ENCODE assay signal across 8 mouse cellular contexts in genomic region chr8:84985684-84986378, GRCm38 (mm10). TPM values are rescaled to one million over a fixed set of nuclear protein-coding genes. Genes with fewer than 3 reads are reported as not detected.
DNase-seq lines count a peak whose midpoint lies in the region; ATAC-seq and TF ChIP-seq lines count a peak whose summit lies in the region.

No protein-coding gene starts in this region.

- under 1% methylated on average over 53 of the region's 53 CpGs for WGBS in hindbrain, postnatal 0 days

- H3K36me3 ChIP-seq in hindbrain, postnatal 0 days (ENCODE audit: insufficient read depth, low read length), result no peaks in the 10 kb centered on the region

- no peak for TF ChIP-seq CTCF in gastrocnemius, adult 2 months (IDR thresholded peaks at IDR 0.05)
- no peak for TF ChIP-seq CTCF in hindbrain, postnatal 0 days (IDR thresholded peaks at IDR 0.05; ENCODE audit: low read depth)

- intact Hi-C loops in gastrocnemius, adult 2 months (cut with DNase I), result no loop called here

- H3K9ac ChIP-seq in hindbrain, postnatal 0 days (replicated peaks; ENCODE audit: low read length), result peak overlapping the region; percentile 52

- no peaks in the 10 kb centered on the region for H3K9me3 ChIP-seq in hindbrain, postnatal 0 days (ENCODE audit: low read length)

- ATAC-seq in hindbrain, postnatal 0 days, result peak; percentile 68
- peak; percentile 64 for ATAC-seq in megakaryocyte, adult 5-6 weeks (ENCODE audit: poor library complexity, severe bottlenecking)

- H3K27ac ChIP-seq in gastrocnemius, adult 2 months, result peak overlapping the region; percentile 87
- H3K27ac ChIP-seq in hindbrain, postnatal 0 days, result peak overlapping the region; percentile 75

- H3K4me2 ChIP-seq in hindbrain, postnatal 0 days (ENCODE audit: low read depth, low read length), result peak overlapping the region; percentile 99

- peaks cover 17% of the 10 kb centered on the region for H3K4me1 ChIP-seq in hindbrain, postnatal 0 days (ENCODE audit: insufficient read depth, low read length)

- DNase-seq in R1 (ENCODE audit: low read depth, low spot score), result peak; percentile 98
- peak; percentile 93 to 94 for DNase-seq in cerebellum, postnatal 25 days
- peak; percentile 87 for DNase-seq in gastrocnemius, adult 2 months
- peak; percentile 93 for DNase-seq in hindbrain, postnatal 0 days (ENCODE audit: low spot score)
- peak; percentile 88 to 96 for DNase-seq in left cerebral cortex, adult 8-10 months (ENCODE audit: low spot score in 2 of 2)
- peak; percentile 95 to 96 for DNase-seq in right cerebral cortex, postnatal 36 days (ENCODE audit: low spot score in 2 of 2)
- DNase-seq in urinary bladder, postnatal 4 days (ENCODE audit: low spot score in 2 of 2), result peak; percentile 80 to 89

- H3K4me3 ChIP-seq in gastrocnemius, adult 2 months, result peak overlapping the region; percentile 86
- peak overlapping the region; percentile 51 for H3K4me3 ChIP-seq in hindbrain, postnatal 0 days (ENCODE audit: low read length)

- no peaks in the 10 kb centered on the region for H3K27me3 ChIP-seq in hindbrain, postnatal 0 days (ENCODE audit: insufficient read depth, low read length)

RNA-seq across cellular contexts. Expression of gene Hook2, which starts 4.6 kb away (rescaled TPM):
- 1 to 10 TPM; 1.4 to 2.0 TPM for total RNA-seq in gastrocnemius, adult 2 months (2021)
- 18.9 and 19.0 TPM in 2 replicates for total RNA-seq in hindbrain, postnatal 0 days (2014; rRNA removed)
- polyA plus RNA-seq in hindbrain, postnatal 0 days (2015; fragmentation: Nextera tagmentation; extraction: Ambion mirVana), result 29.7 and 33.4 TPM in 2 replicates
- total RNA-seq in left cerebral cortex, adult 8-10 months (2022), result 10 to 100 TPM in 2 of 4 experiments, 1 to 10 TPM in 2; 9.0 to 13.0 (median 10.3) TPM
- 0.82 and 1.1 TPM in 2 replicates for total RNA-seq in megakaryocyte, adult 5-6 weeks (2015)
- 3.1 and 6.6 TPM in 2 replicates for total RNA-seq in megakaryocyte, adult 5-6 weeks (2017)

RNA-seq across cellular contexts. Expression of gene Junb, which starts 7.3 kb away (rescaled TPM):
- 10 to 100 TPM in 1 of 2 experiments, 1 to 10 TPM in 1; 5.7 to 10.1 TPM for total RNA-seq in gastrocnemius, adult 2 months (2021)
- total RNA-seq in hindbrain, postnatal 0 days (2014; rRNA removed), result 16.9 and 17.8 TPM in 2 replicates
- 6.3 and 7.9 TPM in 2 replicates for polyA plus RNA-seq in hindbrain, postnatal 0 days (2015; fragmentation: Nextera tagmentation; extraction: Ambion mirVana)
- total RNA-seq in left cerebral cortex, adult 8-10 months (2022), result 10 to 100 TPM; 39.3 to 88.9 (median 65.7) TPM
- 45.5 and 60.4 TPM in 2 replicates for total RNA-seq in megakaryocyte, adult 5-6 weeks (2015)
- 110 and 125 TPM in 2 replicates for total RNA-seq in megakaryocyte, adult 5-6 weeks (2017)

RNA-seq across cellular contexts. Expression of gene Rnaseh2a, which starts 16.3 kb away (rescaled TPM):
- total RNA-seq in gastrocnemius, adult 2 months (2021), result 10 to 100 TPM; 22.1 to 25.9 TPM
- 37.3 and 45.9 TPM in 2 replicates for total RNA-seq in hindbrain, postnatal 0 days (2014; rRNA removed)
- 59.0 and 59.7 TPM in 2 replicates for polyA plus RNA-seq in hindbrain, postnatal 0 days (2015; fragmentation: Nextera tagmentation; extraction: Ambion mirVana)
- 10 to 100 TPM; 45.9 to 60.0 (median 49.6) TPM for total RNA-seq in left cerebral cortex, adult 8-10 months (2022)
- 56.8 and 75.8 TPM in 2 replicates for total RNA-seq in megakaryocyte, adult 5-6 weeks (2015)
- 41.1 and 49.0 TPM in 2 replicates for total RNA-seq in megakaryocyte, adult 5-6 weeks (2017)

RNA-seq across cellular contexts. Expression of gene Prdx2, which starts 16.4 kb away (rescaled TPM):
- total RNA-seq in gastrocnemius, adult 2 months (2021), result 100 to 1,000 TPM; 151 to 245 TPM
- 688 and 763 TPM in 2 replicates for total RNA-seq in hindbrain, postnatal 0 days (2014; rRNA removed)
- polyA plus RNA-seq in hindbrain, postnatal 0 days (2015; fragmentation: Nextera tagmentation; extraction: Ambion mirVana), result 925 and 937 TPM in 2 replicates
- 100 to 1,000 TPM; 328 to 384 (median 347) TPM for total RNA-seq in left cerebral cortex, adult 8-10 months (2022)
- 180 and 184 TPM in 2 replicates for total RNA-seq in megakaryocyte, adult 5-6 weeks (2015)
- total RNA-seq in megakaryocyte, adult 5-6 weeks (2017), result 230 and 256 TPM in 2 replicates

RNA-seq across cellular contexts. Expression of gene Gm49661, which starts 16.6 kb away (rescaled TPM):
- total RNA-seq in gastrocnemius, adult 2 months (2021), result not detected
- total RNA-seq in hindbrain, postnatal 0 days (2014; rRNA removed), result not detected in 2 replicates
- polyA plus RNA-seq in hindbrain, postnatal 0 days (2015; fragmentation: Nextera tagmentation; extraction: Ambion mirVana), result not detected in 2 replicates
- 1 to 10 TPM in 1 of 4 experiments, not detected in 3; 1.8 TPM for total RNA-seq in left cerebral cortex, adult 8-10 months (2022)
- total RNA-seq in megakaryocyte, adult 5-6 weeks (2015), result 3.2 TPM in 1 of 2 replicates, not detected in the other
- not detected in 2 replicates for total RNA-seq in megakaryocyte, adult 5-6 weeks (2017)

Comparison
In these comparisons a context has a peak if more than half of its experiments do, and no peak if none do; other contexts are left out.
1. Peak in every context shown above with its lines: DNase-seq, ATAC-seq, H3K4me3 ChIP-seq and H3K27ac ChIP-seq.